14 mouse cellular contexts compared by ENCODE assay signal in genomic region chr14:77636931-77637330, GRCm38 (mm10).
DNase-seq lines count a peak whose midpoint lies in the region; ATAC-seq and TF ChIP-seq lines count a peak whose summit lies in the region.
"Had no signal": no experiment of that assay in that cellular context is flagged by ENCODE, and none has a peak within 500 bp of the region (broad histone marks: within the 10 kb centered on the region; RNA-seq: fewer than 3 reads in every experiment).

No protein-coding gene starts in this region.

- no peak overlapping the region for H3ac ChIP-seq in myocyte (ENCODE audit: control insufficient read depth, insufficient read length)

- intact Hi-C loops in left cerebral cortex, postnatal 4 days (cut with DNase I): no loop called here

- ATAC-seq in forebrain, embryonic 13.5 days: peak; percentile 41; the same call in 1 of the 2 replicates
- no peak for ATAC-seq in forebrain, embryonic 11.5 days (replicated peaks; ENCODE audit: low FRiP score)
- ATAC-seq: intestine, embryonic 16.5 days had no signal

- peak overlapping the region; percentile 54 for H3K27ac ChIP-seq in forebrain, embryonic 13.5 days
- no peak overlapping the region for H3K27ac ChIP-seq in forebrain, embryonic 11.5 days (ENCODE audit: low read depth, low read length)
- no peak overlapping the region for H3K27ac ChIP-seq in hindbrain, embryonic 10.5 days

- H3K4me2 ChIP-seq in forebrain, embryonic 13.5 days: no peak overlapping the region
- H3K4me2 ChIP-seq in forebrain, embryonic 11.5 days (ENCODE audit: low read depth, low read length, severe bottlenecking): no peak overlapping the region
- H3K4me2 ChIP-seq in myocyte (ENCODE audit: low read depth): peak overlapping the region; percentile 18

- no peak overlapping the region for H3K9ac ChIP-seq in forebrain, embryonic 13.5 days
- H3K9ac ChIP-seq in forebrain, embryonic 11.5 days (ENCODE audit: low read length): no peak overlapping the region

- 41% methylated on average over 6 of the region's 6 CpGs for WGBS in forebrain, embryonic 13.5 days
- WGBS in forebrain, embryonic 11.5 days: 44% methylated on average over 6 of the region's 6 CpGs
- 19% methylated on average over 6 of the region's 6 CpGs for WGBS in hindbrain, embryonic 10.5 days

- DNase-seq in forebrain, embryonic 11.5 days (ENCODE audit: low spot score): no peak
- DNase-seq in left cerebral cortex, adult 18-20 months (ENCODE audit: low spot score in 2 of 2): peak; percentile 65 to 76
- no peak for DNase-seq in left cerebral cortex, postnatal 4 days
- peak; percentile 20 for DNase-seq in hindbrain, embryonic 10.5 days (ENCODE audit: low spot score)
- no peak for DNase-seq in urinary bladder, postnatal 14 days (ENCODE audit: low spot score)
- no peak for DNase-seq in cerebellum, adult 8-10 months
- DNase-seq: adrenal gland, postnatal 14 days; cerebellum, adult 9-10 months; liver; lung, postnatal 4 days had no signal

- H3K4me1 ChIP-seq in forebrain, embryonic 13.5 days: peaks cover 75% of the 10 kb centered on the region
- H3K4me1 ChIP-seq in forebrain, embryonic 11.5 days (replicated peaks; ENCODE audit: control insufficient read depth, insufficient read depth, low read length): peaks cover 5% of the 10 kb centered on the region; the same call in 1 of the 2 replicates
- peaks cover 29% of the 10 kb centered on the region for H3K4me1 ChIP-seq in hindbrain, embryonic 10.5 days (replicated peaks)

- no peaks in the 10 kb centered on the region for H3K36me3 ChIP-seq in forebrain, embryonic 13.5 days (ENCODE audit: poor library complexity, severe bottlenecking)
- H3K36me3 ChIP-seq in forebrain, embryonic 11.5 days (ENCODE audit: control insufficient read depth, insufficient read depth, low read length): no peaks in the 10 kb centered on the region
- H3K36me3 ChIP-seq in hindbrain, embryonic 10.5 days: no peaks in the 10 kb centered on the region
- H3K36me3 ChIP-seq in myocyte (ENCODE audit: control insufficient read depth, insufficient read depth): no peaks in the 10 kb centered on the region

- no peak for TF ChIP-seq POLR2A in myocyte (IDR thresholded peaks at IDR 0.05; ENCODE audit: insufficient read length, low read depth)

- H3K4me3 ChIP-seq in forebrain, embryonic 13.5 days: no peak overlapping the region
- no peak overlapping the region for H3K4me3 ChIP-seq in forebrain, embryonic 11.5 days (ENCODE audit: low read depth, low read length)
- no peak overlapping the region for H3K4me3 ChIP-seq in hindbrain, embryonic 10.5 days
- H3K4me3 ChIP-seq in myocyte: no peak overlapping the region
- H3K4me3 ChIP-seq: erythroblast, embryonic 14.5 days had no signal

- no peaks in the 10 kb centered on the region for H3K27me3 ChIP-seq in forebrain, embryonic 13.5 days
- H3K27me3 ChIP-seq in forebrain, embryonic 11.5 days (ENCODE audit: control insufficient read depth, insufficient read depth, low read length): no peaks in the 10 kb centered on the region
- H3K27me3 ChIP-seq in hindbrain, embryonic 10.5 days (ENCODE audit: insufficient read depth, poor library complexity, severe bottlenecking): no peaks in the 10 kb centered on the region
- no peaks in the 10 kb centered on the region for H3K27me3 ChIP-seq in myocyte (ENCODE audit: control insufficient read depth, insufficient read depth, insufficient read length)

- no peaks in the 10 kb centered on the region for H3K9me3 ChIP-seq in forebrain, embryonic 13.5 days (replicated peaks)
- no peaks in the 10 kb centered on the region for H3K9me3 ChIP-seq in forebrain, embryonic 11.5 days (ENCODE audit: control insufficient read depth, low read length)
- H3K9me3 ChIP-seq in hindbrain, embryonic 10.5 days: no peaks in the 10 kb centered on the region

- H3K79me2 ChIP-seq in myocyte (ENCODE audit: control insufficient read depth, insufficient read depth): no peaks in the 10 kb centered on the region

TF ChIP-seq in myocyte, 11 proteins besides CTCF, POLR2A, EP300 and RAD21:
- TF ChIP-seq CEBPB (IDR thresholded peaks at IDR 0.05; ENCODE audit: insufficient read depth, poor library complexity, severe bottlenecking) (no peak), MAX (IDR thresholded peaks at IDR 0.05; ENCODE audit: low read depth) (no peak), POLR2AphosphoS2 (IDR thresholded peaks at IDR 0.05; ENCODE audit: insufficient read length, low read depth) (no peak), REST (IDR thresholded peaks at IDR 0.05; ENCODE audit: insufficient read depth, insufficient read length) (no peak), SRF (IDR thresholded peaks at IDR 0.05; ENCODE audit: control insufficient read depth, insufficient read length, low read depth) (peak; percentile 29), MYOD1 (IDR thresholded peaks at IDR 0.05; ENCODE audit: control insufficient read depth in 1 of 3, insufficient read length in 2 of 3, low read depth in 2 of 3) (peak; percentile 33 to 95 (median 91)), TCF3 (IDR thresholded peaks at IDR 0.05; ENCODE audit: insufficient read length, low read depth) (peak; percentile 58), E2F4 (IDR thresholded peaks at IDR 0.05; ENCODE audit: insufficient read depth) (no peak), USF1 (IDR thresholded peaks at IDR 0.05; ENCODE audit: low read depth) (peak; percentile 52), TCF12 (IDR thresholded peaks at IDR 0.05; ENCODE audit: insufficient read depth, poor library complexity, severe bottlenecking) (peak; percentile 94), MYOG (IDR thresholded peaks at IDR 0.05; ENCODE audit: control insufficient read depth in 1 of 3, insufficient read depth in 1 of 3, insufficient read length in 2 of 3, low read depth in 2 of 3) (peak; percentile 92 to 99 (median 95))

Comparison
In these comparisons a context has a peak if more than half of its experiments do, and no peak if none do; other contexts are left out.
1. DNase-seq: peak in left cerebral cortex, adult 18-20 months (2 of 2) and hindbrain, embryonic 10.5 days (single experiment); none in forebrain, embryonic 11.5 days (single experiment), left cerebral cortex, postnatal 4 days (single experiment), urinary bladder, postnatal 14 days (single experiment) and cerebellum, adult 8-10 months (single experiment).